Mouse (Mus musculus): ENCODE results near the gene Lmx1b.

Gene Lmx1b

GRCm38 (mm10) chr2:33643721-33644713 is 3.7 kb upstream of the Lmx1b start:
- DNase-seq = no peak

GRCm38 (mm10) chr2:33642650-33643458 is 2.5 kb upstream of the Lmx1b start:
- peak; percentile 62 to 87 for DNase-seq

DNA sequence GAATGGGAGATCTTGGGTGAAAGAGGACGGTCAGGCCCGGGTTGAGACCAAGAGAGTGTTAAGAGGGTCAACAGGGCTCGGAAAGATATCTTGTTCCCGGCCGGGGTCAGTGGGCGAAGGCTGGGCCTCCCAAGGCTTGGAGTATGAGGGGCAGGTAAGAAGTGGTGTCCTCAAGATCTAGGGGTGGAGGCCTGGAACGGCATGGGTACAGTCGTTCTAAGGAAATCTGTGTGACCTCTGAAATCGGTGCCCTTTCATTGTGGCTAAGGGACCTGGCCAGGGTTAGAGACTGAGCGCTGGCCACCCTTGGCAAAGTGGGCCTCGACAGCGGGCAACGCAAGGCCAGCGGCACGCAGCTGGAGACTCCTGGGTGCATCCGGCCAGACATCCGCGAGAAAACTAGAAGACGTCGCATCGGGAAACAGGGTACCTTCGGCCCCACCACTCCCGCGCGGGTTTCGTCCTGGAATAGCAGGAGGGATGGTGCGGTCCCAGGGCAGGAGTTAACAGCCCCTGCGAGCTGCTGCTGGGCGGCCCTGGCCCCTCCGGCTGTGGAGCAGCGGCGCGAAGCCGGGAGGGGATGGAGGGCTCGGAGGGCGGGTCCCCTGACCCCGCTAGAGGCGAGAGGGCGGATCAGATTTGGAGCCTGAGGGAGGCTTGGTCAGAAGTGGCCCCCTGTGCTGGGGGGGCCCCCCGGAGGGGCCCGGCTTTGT is 1.7 kb upstream of the Lmx1b start:
- no peak for DNase-seq

- DNase-seq = peak; percentile 23 to 58
These were observed 907 bp upstream of the Lmx1b start for GRCm38 (mm10) chr2:33640978-33641858.

DNA sequence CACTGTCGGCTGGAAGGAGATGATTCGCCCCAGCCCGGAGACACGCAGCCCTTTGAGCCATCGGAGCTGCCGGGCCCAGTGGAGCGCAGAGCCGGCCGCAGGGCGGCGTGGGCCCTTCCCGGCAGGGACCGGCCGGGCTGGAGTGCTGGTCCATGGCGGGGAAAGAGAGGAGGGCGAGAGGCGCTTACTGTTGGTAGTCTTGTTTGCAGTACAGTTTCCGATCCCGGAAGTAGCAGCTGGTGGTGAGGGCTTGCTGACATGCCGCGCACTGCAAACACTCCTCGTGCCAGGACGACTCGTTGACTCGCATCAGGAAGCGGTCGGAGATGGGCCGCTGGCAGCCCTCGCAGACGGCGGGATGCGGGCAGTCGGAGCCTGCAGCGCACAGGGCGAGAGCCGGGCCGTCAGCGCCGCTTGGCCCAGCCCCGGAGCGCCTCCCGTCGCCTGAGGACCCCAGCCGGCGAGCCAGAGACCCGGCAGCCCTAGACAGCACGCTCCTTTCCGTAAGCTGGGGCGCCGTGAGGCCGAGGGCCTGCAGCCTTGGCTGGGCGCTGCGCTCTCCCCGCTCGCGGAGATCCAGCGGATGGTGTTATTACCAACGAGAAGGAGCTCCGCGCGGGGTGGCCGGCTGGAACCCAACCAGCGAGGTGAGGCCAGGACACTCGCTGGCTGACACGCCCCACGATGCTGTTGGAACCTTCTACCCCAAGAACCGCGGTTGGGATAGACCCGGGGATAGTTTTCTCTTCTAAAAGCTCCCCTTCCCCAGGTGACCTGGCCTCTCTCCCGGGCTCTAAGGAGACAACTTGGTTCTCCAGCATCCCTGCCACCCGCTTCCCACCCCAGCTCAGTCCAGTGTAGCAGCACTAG is 775 bp downstream of the Lmx1b start:
- peak in 1 of 2 experiments; percentile 41 for DNase-seq

DNA sequence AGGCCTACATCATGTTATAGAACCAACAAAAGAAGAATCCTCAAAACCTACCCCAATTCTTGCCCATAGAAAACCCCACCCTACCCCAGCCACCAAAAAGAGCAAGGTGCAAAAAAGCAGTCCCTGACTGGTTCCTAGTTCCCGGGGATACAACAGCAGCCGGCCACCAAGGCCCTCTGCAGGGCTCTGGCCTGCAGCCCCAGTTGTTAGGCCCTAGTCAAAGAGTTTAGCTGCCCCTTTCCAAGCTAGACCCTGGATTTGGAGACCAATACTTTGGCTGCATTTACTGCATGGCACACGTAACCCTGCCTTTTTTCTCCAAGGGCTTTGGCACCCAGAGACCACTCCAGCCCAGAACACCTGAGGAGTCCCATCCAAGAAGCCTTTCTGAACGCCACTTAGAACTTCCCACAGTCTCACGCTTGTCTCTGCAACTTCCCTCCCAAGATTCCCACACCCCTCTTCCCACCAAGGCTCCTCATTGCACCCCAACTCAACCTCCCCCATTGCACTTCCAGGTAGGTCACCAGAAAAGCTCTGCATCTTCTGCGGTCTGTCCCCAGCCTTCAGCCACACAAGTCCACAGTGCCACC is 2.1 kb downstream of the Lmx1b start:
- no peak for DNase-seq

- no peak for DNase-seq
These were observed 3.0 kb downstream of the Lmx1b start for GRCm38 (mm10) chr2:33637288-33637687.

DNA sequence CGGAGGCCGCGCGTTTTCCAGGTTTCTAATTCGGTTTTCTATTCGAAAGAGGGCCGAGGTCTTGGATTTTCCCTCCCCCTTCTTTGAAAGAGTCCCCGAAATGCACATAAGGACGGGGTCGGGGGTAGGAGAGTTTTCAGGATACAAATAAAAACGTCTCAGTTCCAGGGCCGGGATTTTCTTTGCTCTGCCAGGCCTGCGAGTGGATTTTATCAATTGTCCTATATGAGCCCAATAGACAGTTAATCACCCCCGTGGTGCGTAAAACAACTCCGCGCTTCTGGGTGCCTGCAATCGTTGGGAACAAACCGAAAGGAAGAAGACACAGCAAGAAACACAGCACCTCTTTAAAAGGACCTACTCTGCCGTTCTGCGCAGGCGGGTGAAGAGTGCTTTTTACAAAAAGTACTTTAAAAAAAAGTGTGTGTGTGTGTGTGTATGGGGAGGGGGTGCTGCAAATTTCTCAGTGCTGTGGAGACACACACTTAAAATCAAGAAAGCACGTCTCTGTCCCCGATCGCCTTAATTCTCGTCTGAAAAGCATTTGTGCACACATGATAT is 3.6 kb downstream of the Lmx1b start:
- DNase-seq = no peak

DNA sequence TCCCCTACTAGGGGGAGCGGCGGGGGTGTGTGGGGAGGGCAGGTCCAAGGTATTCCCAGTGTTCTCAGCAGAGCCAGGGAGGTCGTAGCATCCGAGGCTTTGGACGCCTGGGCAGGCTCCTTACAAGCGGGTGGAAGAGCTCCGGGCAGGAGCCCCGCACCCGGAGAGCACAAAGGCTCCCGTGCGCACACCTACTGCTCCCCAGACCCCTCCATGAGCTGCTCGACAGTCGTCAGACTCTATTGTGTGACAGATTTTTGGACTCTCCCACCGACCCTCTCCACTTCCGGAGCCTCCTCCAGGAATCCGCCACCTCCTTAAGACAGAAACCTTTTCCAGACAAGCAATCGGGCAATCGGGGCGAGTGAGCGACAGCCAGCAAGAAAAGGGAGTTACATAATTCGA is 4.2 kb downstream of the Lmx1b start:
- DNase-seq = no peak

DNA sequence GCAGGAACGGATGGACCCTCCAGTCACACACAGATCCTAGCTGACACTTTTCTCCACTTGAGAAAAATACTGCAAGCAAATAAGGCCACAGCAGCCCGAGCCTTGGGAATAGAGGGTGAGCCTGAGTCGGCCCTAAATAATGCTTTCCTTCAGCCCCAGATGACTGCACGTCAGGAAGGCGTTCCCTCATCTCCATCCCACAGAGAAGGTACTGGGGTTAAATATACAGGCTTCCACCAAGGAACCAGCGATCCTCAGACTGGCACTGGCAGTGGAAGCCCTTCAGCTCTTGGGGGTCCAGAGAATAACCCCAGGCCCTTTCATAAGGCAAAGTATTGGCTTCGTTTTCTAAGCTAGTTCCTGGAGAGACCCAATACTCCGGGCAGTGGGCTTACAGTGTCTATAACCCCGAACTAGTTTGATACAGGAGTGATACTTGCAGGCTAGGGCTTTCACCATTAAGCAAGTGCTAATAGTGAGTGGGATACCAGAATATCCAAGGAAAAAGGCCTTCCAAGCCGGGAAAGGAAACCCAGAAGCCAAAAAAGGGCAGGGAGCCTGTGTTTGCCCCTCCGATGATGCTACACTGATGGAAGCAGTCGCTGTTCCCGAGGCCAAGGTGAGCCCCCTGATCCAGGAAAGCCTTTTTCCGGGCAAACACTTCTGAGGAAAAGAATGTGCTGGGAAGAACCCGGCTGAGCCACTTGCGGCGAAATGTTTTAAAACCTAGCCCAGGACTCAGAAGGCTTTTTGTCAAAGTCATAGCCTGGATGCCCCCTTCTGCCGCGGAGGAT is 4.8 kb downstream of the Lmx1b start:
- no peak for DNase-seq

DNA sequence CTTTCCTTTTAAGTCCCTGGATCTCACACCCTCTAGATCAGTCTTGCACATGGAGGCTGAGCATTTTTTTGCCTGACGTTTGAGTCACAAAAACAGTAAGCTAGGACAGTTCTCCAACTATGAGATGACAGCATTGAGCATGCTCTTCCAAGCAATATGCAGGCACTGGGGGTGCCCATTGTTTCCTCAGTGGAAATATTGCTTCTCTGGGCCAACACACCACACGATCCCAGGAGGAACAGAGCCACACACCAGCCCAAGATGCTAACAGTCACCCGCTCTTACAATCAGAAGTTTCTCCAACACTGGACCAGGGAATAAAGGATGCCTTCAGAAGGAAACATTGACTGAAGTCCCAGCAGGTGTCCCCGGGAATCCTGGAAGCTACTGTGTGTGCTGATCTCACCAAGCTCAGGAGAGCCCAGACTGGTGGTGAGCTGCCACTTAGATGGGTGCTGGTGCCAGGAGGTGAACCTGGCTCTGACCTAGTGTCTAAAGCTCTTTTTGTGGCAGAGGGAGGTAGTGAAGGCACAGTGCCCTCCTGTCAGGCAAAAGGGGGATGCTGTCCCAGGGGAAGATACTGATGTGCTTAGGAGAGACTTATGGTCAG is 5.7 kb downstream of the Lmx1b start:
- DNase-seq = no peak

DNA sequence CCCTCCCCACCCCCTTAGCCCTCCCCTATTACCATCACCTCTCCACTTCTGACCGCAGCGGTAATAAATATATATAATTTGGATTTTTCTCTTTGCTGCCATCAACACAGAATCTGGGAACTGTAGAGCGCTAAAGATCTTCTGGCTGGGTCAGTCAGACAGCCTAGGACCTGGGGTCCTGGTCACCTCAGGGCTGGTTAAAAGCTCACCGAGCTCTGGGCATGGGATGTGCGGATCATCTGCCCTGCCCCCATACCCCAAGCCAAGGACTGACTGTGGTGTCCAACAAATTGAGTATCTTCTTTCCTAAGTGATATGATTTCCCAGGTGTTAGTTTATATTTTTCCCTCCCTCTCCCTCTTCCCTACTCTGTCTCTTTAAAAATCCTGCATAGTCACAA is 6.4 kb downstream of the Lmx1b start:
- DNase-seq = no peak

DNA sequence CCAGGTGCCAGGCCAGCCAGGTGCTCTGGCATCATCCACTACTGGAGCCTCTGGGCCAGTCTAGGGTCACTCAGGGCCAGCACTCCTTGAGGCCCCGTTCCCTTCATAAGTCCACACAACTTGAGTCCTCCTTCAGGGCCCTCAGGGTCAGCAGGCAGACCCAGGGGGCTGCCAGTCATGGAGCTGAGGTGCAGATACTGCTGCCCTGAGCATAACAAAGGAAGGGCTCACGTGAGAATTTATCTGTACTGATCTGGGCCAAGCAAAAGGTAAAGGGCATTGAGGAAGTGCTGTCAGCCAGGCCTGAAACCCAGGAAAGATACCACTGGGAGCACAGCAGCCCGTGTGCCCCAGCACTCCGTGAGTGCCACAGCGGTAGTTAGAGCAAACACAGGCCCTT is 7.1 kb downstream of the Lmx1b start:
- no peak for DNase-seq

GRCm38 (mm10) chr2:33632551-33633059 is 7.7 kb downstream of the Lmx1b start:
- DNase-seq = no peak

- no peak for DNase-seq
These were observed 8.5 kb downstream of the Lmx1b start for GRCm38 (mm10) chr2:33631708-33632343.

DNA sequence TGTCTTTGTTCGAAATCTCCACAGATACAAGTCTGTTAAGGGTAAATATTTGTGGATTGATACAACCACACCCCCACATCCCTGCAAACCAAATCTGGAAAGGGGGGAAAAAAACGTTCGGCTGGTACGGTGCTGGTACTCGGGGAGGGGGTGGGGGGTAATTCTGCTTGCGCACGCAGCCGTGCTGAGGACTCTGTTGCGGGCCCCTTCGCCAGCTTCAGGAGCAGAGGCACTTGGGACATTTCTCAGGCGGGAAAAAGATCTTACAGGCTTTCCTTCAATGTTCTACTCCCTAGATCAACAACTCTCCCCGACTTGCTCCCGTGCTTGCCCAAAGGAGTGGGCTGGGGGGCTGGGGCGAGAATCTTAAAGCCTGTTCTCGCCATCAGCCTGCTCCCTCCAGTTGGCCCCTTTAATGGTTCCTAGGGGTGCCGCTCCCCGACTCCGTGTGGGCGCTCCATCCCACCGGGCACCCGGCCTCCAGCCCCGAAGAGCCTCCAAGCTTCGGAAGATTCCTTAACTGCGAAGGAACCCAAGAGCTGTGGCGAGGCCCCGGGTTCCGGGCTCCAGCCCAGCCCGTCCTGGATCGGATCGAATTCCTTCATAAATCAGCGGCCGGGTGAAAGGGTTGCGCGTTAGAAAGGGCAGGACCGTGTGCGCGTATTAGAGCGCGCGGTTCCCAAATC is 9.1 kb downstream of the Lmx1b start:
- DNase-seq = no peak

Data from kidney, postnatal 36 days (tissue).